Mouse (Mus musculus) hindbrain, embryonic 16.5 days (tissue): ENCODE measurements at regions not wholly inside any gene's neighbourhood (a gene's known extent, or its start where the extent isn't known, plus 50 kb on each side); places are given as distances from the start of the nearest gene placed in this dataset.
A peak's percentile ranks its signal among the peaks of the same experiment; 100 is the strongest.

Experiments used
- ATAC-seq: fragments of 200-750 bp; cut with Nextera tagmentation; 2 replicates; pipeline ENCODE4 v1.8.0; 2017; ENCODE audit warnings: moderate TSS enrichment, moderate library complexity
- H3K27ac ChIP-seq: fragments of 300-500 bp; sonication (generic); 2 replicates; pipeline ENCODE4 v1.5.1; 2014; ENCODE audit warnings: low read depth, mild to moderate bottlenecking, control low read depth, low read length, moderate library complexity
- H3K27me3 ChIP-seq: fragments of 300-500 bp; sonication (generic); replicated peaks from 2 replicates; pipeline ENCODE4 v1.6.1; 2014; ENCODE audit warnings: low read length; ENCODE audit not compliant: control insufficient read depth, insufficient read depth
- H3K36me3 ChIP-seq: fragments of 300-500 bp; sonication (generic); 2 replicates; pipeline ENCODE4 v1.6.1; 2014; ENCODE audit warnings: mild to moderate bottlenecking, low read length, moderate library complexity, mixed read lengths; ENCODE audit not compliant: control insufficient read depth, insufficient read depth
- H3K4me1 ChIP-seq: fragments of 300-500 bp; sonication (generic); 2 replicates; pipeline ENCODE4 v1.6.1; 2014; ENCODE audit warnings: low read depth, low read length; ENCODE audit not compliant: control insufficient read depth, insufficient read depth
- H3K4me2 ChIP-seq: fragments of 300-500 bp; sonication (generic); 2 replicates; pipeline ENCODE4 v1.6.1; 2014; ENCODE audit warnings: mild to moderate bottlenecking, low read length, control low read depth, moderate library complexity
- H3K4me3 ChIP-seq: fragments of 300-500 bp; sonication (generic); 2 replicates; pipeline ENCODE4 v1.5.1; 2014; ENCODE audit warnings: mild to moderate bottlenecking, low read length, control low read depth, moderate library complexity
- H3K9ac ChIP-seq: fragments of 300-500 bp; sonication (generic); 2 replicates; pipeline ENCODE4 v1.6.1; 2014; ENCODE audit warnings: low read depth, mild to moderate bottlenecking, control low read depth, low read length, moderate library complexity
- H3K9me3 ChIP-seq: fragments of 300-500 bp; sonication (generic); 2 replicates; pipeline ENCODE4 v1.6.1; 2014; ENCODE audit warnings: mild to moderate bottlenecking, low read length, moderate library complexity; ENCODE audit not compliant: control insufficient read depth
- WGBS: fragments of 180-500 bp; shearing (Covaris S2); extraction: QIAGEN DNeasy Blood & Tissue Kit; methylation state at CpG from one replicate; pipeline ENCODE4 v1.1.7; 2014; 5-methylcytosine and 5-hydroxymethylcytosine counted together

GRCm38 (mm10) chr13:107931216-107931615 lies 113.0 kb upstream of the Smim15 start:
- WGBS: 48% methylated on average over 7 of the region's 7 CpGs
- ATAC-seq: no peak
- H3K4me2 ChIP-seq: no peak overlapping the region
- no peaks in the 10 kb centered on the region for H3K9me3 ChIP-seq
- H3K27me3 ChIP-seq: no peaks in the 10 kb centered on the region
- H3K36me3 ChIP-seq: no peaks in the 10 kb centered on the region
- no peaks in the 10 kb centered on the region for H3K4me1 ChIP-seq
- H3K27ac ChIP-seq: no peak overlapping the region
- no peak overlapping the region for H3K9ac ChIP-seq
- no peak overlapping the region for H3K4me3 ChIP-seq

- WGBS: 79% methylated on average over 10 of the region's 10 CpGs
- no peaks in the 10 kb centered on the region for H3K36me3 ChIP-seq
- H3K27ac ChIP-seq: no peak overlapping the region
- ATAC-seq: no peak
- no peak overlapping the region for H3K9ac ChIP-seq
- H3K4me1 ChIP-seq: 0 out of 2 replicates have a peak, but pooled peaks cover 2% of the 10 kb centered on the region
- H3K9me3 ChIP-seq: no peaks in the 10 kb centered on the region
- no peak overlapping the region for H3K4me3 ChIP-seq
- H3K27me3 ChIP-seq: no peaks in the 10 kb centered on the region
- no peak overlapping the region for H3K4me2 ChIP-seq
Measured at GRCm38 (mm10) chr13:107927499-107928215, 116.6 kb upstream of the Smim15 start.

- Histone ChIP-seq H3K27me3 (no peaks in the 10 kb centered on the region), H3K27ac (no peak overlapping the region), H3K4me3 (no peak overlapping the region), H3K4me1 (0 out of 2 replicates have a peak, but pooled peaks cover 2% of the 10 kb centered on the region), H3K4me2 (no peak overlapping the region), H3K9ac (no peak overlapping the region), H3K9me3 (no peaks in the 10 kb centered on the region), H3K36me3 (no peaks in the 10 kb centered on the region)
- no peak for ATAC-seq
- 61% methylated on average over 8 of the region's 8 CpGs for WGBS
Measured at GRCm38 (mm10) chr13:107925470-107925869, 118.8 kb upstream of the Smim15 start.

GRCm38 (mm10) chr13:107923129-107924114 lies 120.8 kb upstream of the Smim15 start:
- 0 out of 2 replicates have a peak, but pooled peaks cover 2% of the 10 kb centered on the region for H3K4me1 ChIP-seq
- H3K27ac ChIP-seq: peak overlapping the region; percentile 57
- WGBS: 49% methylated on average over 19 of the region's 19 CpGs

GRCm38 (mm10) chr13:107919403-107919802 lies 124.8 kb upstream of the Smim15 start:
- H3K9me3 ChIP-seq: no peaks in the 10 kb centered on the region
- no peak overlapping the region for H3K27ac ChIP-seq
- H3K9ac ChIP-seq: no peak overlapping the region
- H3K36me3 ChIP-seq: no peaks in the 10 kb centered on the region
- 0 out of 2 replicates have a peak, but pooled peaks cover under 1% of the 10 kb centered on the region for H3K4me1 ChIP-seq
- ATAC-seq: no peak
- H3K4me3 ChIP-seq: no peak overlapping the region
- H3K4me2 ChIP-seq: no peak overlapping the region
- WGBS: 85% methylated on average over 3 of the region's 3 CpGs
- H3K27me3 ChIP-seq: no peaks in the 10 kb centered on the region

More at GRCm38 (mm10) chr13:107923129-107924114, 120.8 kb upstream of the Smim15 start:
- H3K36me3 ChIP-seq: no peaks in the 10 kb centered on the region
- H3K27me3 ChIP-seq: no peaks in the 10 kb centered on the region
- H3K9ac ChIP-seq: no peak overlapping the region
- peak; percentile 91 for ATAC-seq
- no peak overlapping the region for H3K4me3 ChIP-seq
- no peaks in the 10 kb centered on the region for H3K9me3 ChIP-seq
- H3K4me2 ChIP-seq: no peak overlapping the region

- H3K9me3 ChIP-seq: no peaks in the 10 kb centered on the region
- H3K36me3 ChIP-seq: no peaks in the 10 kb centered on the region
- no peak overlapping the region for H3K4me2 ChIP-seq
- no peak overlapping the region for H3K27ac ChIP-seq
- H3K4me1 ChIP-seq: no peaks in the 10 kb centered on the region
- ATAC-seq: no peak
- no peak overlapping the region for H3K4me3 ChIP-seq
- 90% methylated on average over 7 of the region's 7 CpGs for WGBS
- H3K27me3 ChIP-seq: no peaks in the 10 kb centered on the region
- no peak overlapping the region for H3K9ac ChIP-seq
Measured at GRCm38 (mm10) chr13:107918478-107918877, 125.8 kb upstream of the Smim15 start.

GRCm38 (mm10) chr13:107918065-107918464 lies 126.2 kb upstream of the Smim15 start:
- no peak overlapping the region for H3K27ac ChIP-seq
- no peak overlapping the region for H3K9ac ChIP-seq
- WGBS: 93% methylated on average over 10 of the region's 10 CpGs
- no peak overlapping the region for H3K4me2 ChIP-seq
- H3K4me3 ChIP-seq: no peak overlapping the region
- H3K4me1 ChIP-seq: no peaks in the 10 kb centered on the region
- no peaks in the 10 kb centered on the region for H3K27me3 ChIP-seq
- H3K9me3 ChIP-seq: no peaks in the 10 kb centered on the region
- ATAC-seq: no peak
- H3K36me3 ChIP-seq: no peaks in the 10 kb centered on the region

GRCm38 (mm10) chr13:107917564-107917963 lies 126.7 kb upstream of the Smim15 start:
- 92% methylated on average over 3 of the region's 3 CpGs for WGBS
- Histone ChIP-seq H3K27me3 (no peaks in the 10 kb centered on the region), H3K4me2 (no peak overlapping the region), H3K4me3 (no peak overlapping the region), H3K36me3 (no peaks in the 10 kb centered on the region), H3K9ac (no peak overlapping the region), H3K4me1 (no peaks in the 10 kb centered on the region), H3K9me3 (no peaks in the 10 kb centered on the region), H3K27ac (no peak overlapping the region)
- ATAC-seq: no peak

- Histone ChIP-seq H3K9me3 (no peaks in the 10 kb centered on the region), H3K36me3 (no peaks in the 10 kb centered on the region), H3K4me2 (no peak overlapping the region), H3K4me3 (no peak overlapping the region), H3K27me3 (no peaks in the 10 kb centered on the region), H3K27ac (no peak overlapping the region), H3K9ac (no peak overlapping the region), H3K4me1 (no peaks in the 10 kb centered on the region)
- 68% methylated on average over 7 of the region's 7 CpGs for WGBS
- no peak for ATAC-seq
Measured at GRCm38 (mm10) chr13:107910125-107910524, 134.1 kb upstream of the Smim15 start.
